Mouse (Mus musculus): Measurements from ENCODE around the gene BC049715.
"Not testable (repeated sequence)": the region's sequence is repeated elsewhere in the genome, so short reads cannot be mapped to it uniquely, and the experiment has no call there.

Gene BC049715

GRCm38 (mm10) chr6:136827516-136827880, at the start of gene BC049715:
Gene BC049715, plus strand, starts transcription at chr6:136827626.
- DNase-seq: no peak

GRCm38 (mm10) chr6:136781377-136781986, 45.9 kb upstream of the BC049715 start, which contains the start of gene Gucy2c:
Gene Gucy2c, minus strand, starts transcription at chr6:136781765.
- DNase-seq: no peak

- DNase-seq: no peak
Observed at GRCm38 (mm10) chr6:136782146-136782545, 45.3 kb upstream of the BC049715 start.

- DNase-seq: no peak
Observed at GRCm38 (mm10) chr6:136782761-136783160, 44.7 kb upstream of the BC049715 start.

- no peak for DNase-seq
Observed at GRCm38 (mm10) chr6:136789391-136789971, 37.9 kb upstream of the BC049715 start.

- no peak for DNase-seq
Observed at GRCm38 (mm10) chr6:136792884-136793758, 34.3 kb upstream of the BC049715 start.

- no peak for DNase-seq
Observed at GRCm38 (mm10) chr6:136793831-136794525, 33.4 kb upstream of the BC049715 start.

- DNase-seq: no peak
Observed at GRCm38 (mm10) chr6:136795110-136795509, 32.3 kb upstream of the BC049715 start.

GRCm38 (mm10) chr6:136795850-136796249, 31.6 kb upstream of the BC049715 start:
- DNase-seq: no peak

GRCm38 (mm10) chr6:136797874-136798693, 29.3 kb upstream of the BC049715 start:
- not testable (repeated sequence) for DNase-seq

GRCm38 (mm10) chr6:136800710-136801109, 26.7 kb upstream of the BC049715 start:
- no peak for DNase-seq

GRCm38 (mm10) chr6:136801274-136801673, 26.2 kb upstream of the BC049715 start:
- no peak for DNase-seq

- DNase-seq: no peak
Observed at GRCm38 (mm10) chr6:136803093-136803738, 24.2 kb upstream of the BC049715 start.

- peak; percentile 96 to 98 for DNase-seq
Observed at GRCm38 (mm10) chr6:136803739-136804633, 23.4 kb upstream of the BC049715 start, which contains the start of gene Hist4h4. Gene Hist4h4, minus strand, starts transcription at chr6:136804415.

- no peak for DNase-seq
Observed at GRCm38 (mm10) chr6:136804705-136805408, 22.6 kb upstream of the BC049715 start.

GRCm38 (mm10) chr6:136805409-136805775, 22.0 kb upstream of the BC049715 start:
- DNase-seq: no peak

- no peak for DNase-seq
Observed at GRCm38 (mm10) chr6:136806819-136807218, 20.6 kb upstream of the BC049715 start.

GRCm38 (mm10) chr6:136807395-136808013, 19.9 kb upstream of the BC049715 start:
- DNase-seq: no peak

- DNase-seq: peak; percentile 99
Observed at GRCm38 (mm10) chr6:136808014-136808417, 19.4 kb upstream of the BC049715 start, which contains the start of gene H2afj. Gene H2afj, plus strand, starts transcription at chr6:136808244.
